Mouse (Mus musculus): ENCODE results near the gene Scn8a.

DNA sequence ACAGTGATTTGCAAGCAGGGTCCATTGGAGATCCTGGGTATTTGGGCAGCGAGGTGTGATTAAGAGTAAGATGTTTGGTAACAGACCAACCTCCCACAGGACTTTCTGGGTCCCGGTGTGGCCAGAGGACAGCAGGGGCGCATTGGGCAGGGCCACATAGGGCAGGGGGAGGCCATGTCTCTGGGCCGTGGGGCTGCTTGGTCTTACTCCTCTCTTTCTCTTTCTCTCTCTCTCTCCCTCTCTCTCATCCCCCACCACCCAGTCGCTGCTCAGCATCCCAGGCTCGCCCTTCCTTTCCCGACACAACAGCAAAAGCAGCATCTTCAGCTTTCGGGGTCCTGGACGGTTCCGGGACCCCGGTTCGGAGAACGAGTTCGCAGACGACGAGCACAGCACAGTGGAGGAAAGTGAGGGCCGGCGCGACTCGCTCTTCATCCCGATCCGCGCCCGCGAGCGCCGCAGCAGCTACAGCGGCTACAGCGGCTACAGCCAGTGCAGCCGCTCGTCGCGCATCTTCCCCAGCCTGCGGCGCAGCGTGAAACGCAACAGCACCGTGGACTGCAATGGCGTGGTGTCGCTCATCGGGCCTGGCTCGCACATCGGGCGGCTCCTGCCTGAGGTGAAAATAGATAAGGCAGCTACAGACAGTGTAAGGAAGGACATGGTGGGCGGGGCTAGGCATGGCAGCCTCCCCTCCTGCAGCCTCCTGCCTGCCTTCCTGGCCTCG is 113.9 kb downstream of the Scn8a start:
- TF ChIP-seq CTCF (conservative IDR thresholded peaks at IDR 0.05; ENCODE audit: low read length) (no peak), NANOG (IDR thresholded peaks at IDR 0.05; ENCODE audit: borderline replicate concordance, low read length) (no peak), POU5F1 (IDR thresholded peaks at IDR 0.05; ENCODE audit: borderline replicate concordance, low read length) (no peak)
